Mouse (Mus musculus): Measurements from ENCODE around the gene Tbc1d2b. TPM values are rescaled to one million over a fixed set of nuclear protein-coding genes. Genes with fewer than 3 reads are reported as not detected.

Tbc1d2b gene
- polyA plus RNA-seq, 1 experiment from 2014 or later = 6.9 TPM

DNA sequence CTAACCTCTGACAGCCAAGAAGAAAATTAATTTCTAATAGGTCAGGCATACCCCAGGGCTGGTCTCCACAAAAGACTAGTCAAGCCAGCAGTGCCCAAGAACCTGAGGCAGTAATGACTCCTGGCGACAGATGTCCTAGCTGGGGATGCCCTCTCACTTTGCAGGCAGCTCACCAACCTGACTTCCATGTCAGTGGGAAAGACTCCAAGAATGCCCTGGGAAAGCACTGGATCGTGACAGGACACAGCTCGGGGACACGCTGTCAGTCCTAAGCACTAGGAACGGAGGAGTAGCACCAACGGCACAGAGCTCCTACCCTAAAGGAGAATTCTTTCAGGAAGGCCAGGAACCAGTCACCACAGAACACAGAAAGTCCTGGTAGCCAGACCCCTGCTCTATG lies 28.3 kb downstream of the Tbc1d2b start:
- H3K4me1 ChIP-seq (ENCODE audit: control insufficient read depth, insufficient read depth, low read length) = no peaks in the 10 kb centered on the region
- no peak overlapping the region for H3K9ac ChIP-seq (replicated peaks; ENCODE audit: low read length)
- no peak overlapping the region for H3K4me2 ChIP-seq (ENCODE audit: low read length)
- 83% methylated on average over 6 of the region's 6 CpGs for WGBS
- H3K36me3 ChIP-seq (ENCODE audit: control insufficient read depth, insufficient read depth, low read length) = peaks cover 9% of the 10 kb centered on the region; the same call in 1 of the 2 replicates
- H3K27ac ChIP-seq (replicated peaks; ENCODE audit: low read depth, low read length) = no peak overlapping the region
- DNase-seq (no peak), ATAC-seq (ENCODE audit: low FRiP score, low TSS enrichment) (no peak)
- no peaks in the 10 kb centered on the region for H3K27me3 ChIP-seq (ENCODE audit: control insufficient read depth, insufficient read depth, low read length)
- no peak overlapping the region for H3K4me3 ChIP-seq (replicated peaks; ENCODE audit: low read depth, low read length)
- no peaks in the 10 kb centered on the region for H3K9me3 ChIP-seq (ENCODE audit: control insufficient read depth, low read length)

GRCm38 (mm10) chr9:90241618-90242017 lies 29.0 kb downstream of the Tbc1d2b start:
- no peak overlapping the region for H3K4me2 ChIP-seq (ENCODE audit: low read length)
- H3K4me1 ChIP-seq (ENCODE audit: control insufficient read depth, insufficient read depth, low read length) = no peaks in the 10 kb centered on the region
- H3K4me3 ChIP-seq (replicated peaks; ENCODE audit: low read depth, low read length) = no peak overlapping the region
- 69% methylated on average over 7 of the region's 7 CpGs for WGBS
- ATAC-seq (ENCODE audit: low FRiP score, low TSS enrichment) (no peak), DNase-seq (no peak)
- H3K9me3 ChIP-seq (ENCODE audit: control insufficient read depth, low read length) = no peaks in the 10 kb centered on the region
- H3K9ac ChIP-seq (replicated peaks; ENCODE audit: low read length) = no peak overlapping the region
- no peak overlapping the region for H3K27ac ChIP-seq (replicated peaks; ENCODE audit: low read depth, low read length)
- no peaks in the 10 kb centered on the region for H3K27me3 ChIP-seq (ENCODE audit: control insufficient read depth, insufficient read depth, low read length)
- peaks cover 9% of the 10 kb centered on the region; the same call in 1 of the 2 replicates for H3K36me3 ChIP-seq (ENCODE audit: control insufficient read depth, insufficient read depth, low read length)

DNA sequence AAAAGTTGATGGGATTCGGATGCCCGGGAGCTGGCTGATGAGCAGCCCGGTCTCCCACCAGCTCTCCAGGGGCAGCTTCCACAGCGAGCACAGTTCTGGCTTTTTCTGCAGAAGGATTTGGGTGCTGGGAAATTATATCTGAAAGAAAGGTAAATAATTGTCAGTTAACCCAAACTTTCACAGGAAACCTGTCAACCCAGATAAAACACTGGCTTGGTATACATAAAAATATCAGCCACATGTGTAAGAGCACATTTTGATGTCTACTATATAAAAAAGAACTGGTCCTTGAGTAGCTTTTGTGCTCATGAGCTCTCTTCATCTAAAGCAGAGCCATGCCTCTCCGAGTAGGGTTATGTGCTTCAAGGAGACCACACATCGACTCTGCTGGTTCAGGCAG lies 29.6 kb downstream of the Tbc1d2b start:
- ATAC-seq (ENCODE audit: low FRiP score, low TSS enrichment) = no peak
- Histone ChIP-seq H3K27ac (replicated peaks; ENCODE audit: low read depth, low read length) (no peak overlapping the region), H3K36me3 (ENCODE audit: control insufficient read depth, insufficient read depth, low read length) (peaks cover 9% of the 10 kb centered on the region; the same call in 1 of the 2 replicates), H3K9me3 (ENCODE audit: control insufficient read depth, low read length) (no peaks in the 10 kb centered on the region), H3K4me1 (ENCODE audit: control insufficient read depth, insufficient read depth, low read length) (no peaks in the 10 kb centered on the region), H3K4me3 (replicated peaks; ENCODE audit: low read depth, low read length) (no peak overlapping the region), H3K27me3 (ENCODE audit: control insufficient read depth, insufficient read depth, low read length) (no peaks in the 10 kb centered on the region), H3K9ac (replicated peaks; ENCODE audit: low read length) (no peak overlapping the region), H3K4me2 (ENCODE audit: low read length) (no peak overlapping the region)
- WGBS = 85% methylated on average over 6 of the region's 6 CpGs
- no peak for DNase-seq

DNA sequence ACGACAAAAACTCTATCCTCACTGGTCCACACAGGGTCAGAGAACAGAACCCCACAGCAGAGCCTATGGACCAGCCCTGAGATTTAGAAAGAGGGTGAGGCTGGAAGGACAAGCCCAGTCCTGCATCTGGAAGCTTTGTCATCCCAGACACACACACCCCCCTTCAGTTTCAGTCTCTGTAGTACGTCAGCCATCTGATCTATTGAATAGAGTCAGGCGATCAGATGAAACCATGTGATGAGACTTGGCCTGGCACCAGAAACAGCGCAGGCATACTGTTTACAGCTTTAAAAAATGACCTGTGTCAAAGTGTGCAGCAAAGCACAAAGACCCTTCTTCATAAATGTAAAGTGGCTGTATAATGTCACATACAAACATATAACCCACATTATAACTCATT lies 30.0 kb downstream of the Tbc1d2b start:
- Histone ChIP-seq H3K4me2 (ENCODE audit: low read length) (no peak overlapping the region), H3K4me3 (replicated peaks; ENCODE audit: low read depth, low read length) (no peak overlapping the region), H3K27ac (replicated peaks; ENCODE audit: low read depth, low read length) (no peak overlapping the region), H3K9ac (replicated peaks; ENCODE audit: low read length) (no peak overlapping the region), H3K9me3 (ENCODE audit: control insufficient read depth, low read length) (no peaks in the 10 kb centered on the region), H3K36me3 (ENCODE audit: control insufficient read depth, insufficient read depth, low read length) (peaks cover 9% of the 10 kb centered on the region; the same call in 1 of the 2 replicates), H3K4me1 (ENCODE audit: control insufficient read depth, insufficient read depth, low read length) (no peaks in the 10 kb centered on the region), H3K27me3 (ENCODE audit: control insufficient read depth, insufficient read depth, low read length) (no peaks in the 10 kb centered on the region)
- ATAC-seq (ENCODE audit: low FRiP score, low TSS enrichment) (no peak), DNase-seq (no peak)
- 74% methylated on average over 4 of the region's 4 CpGs for WGBS

DNA sequence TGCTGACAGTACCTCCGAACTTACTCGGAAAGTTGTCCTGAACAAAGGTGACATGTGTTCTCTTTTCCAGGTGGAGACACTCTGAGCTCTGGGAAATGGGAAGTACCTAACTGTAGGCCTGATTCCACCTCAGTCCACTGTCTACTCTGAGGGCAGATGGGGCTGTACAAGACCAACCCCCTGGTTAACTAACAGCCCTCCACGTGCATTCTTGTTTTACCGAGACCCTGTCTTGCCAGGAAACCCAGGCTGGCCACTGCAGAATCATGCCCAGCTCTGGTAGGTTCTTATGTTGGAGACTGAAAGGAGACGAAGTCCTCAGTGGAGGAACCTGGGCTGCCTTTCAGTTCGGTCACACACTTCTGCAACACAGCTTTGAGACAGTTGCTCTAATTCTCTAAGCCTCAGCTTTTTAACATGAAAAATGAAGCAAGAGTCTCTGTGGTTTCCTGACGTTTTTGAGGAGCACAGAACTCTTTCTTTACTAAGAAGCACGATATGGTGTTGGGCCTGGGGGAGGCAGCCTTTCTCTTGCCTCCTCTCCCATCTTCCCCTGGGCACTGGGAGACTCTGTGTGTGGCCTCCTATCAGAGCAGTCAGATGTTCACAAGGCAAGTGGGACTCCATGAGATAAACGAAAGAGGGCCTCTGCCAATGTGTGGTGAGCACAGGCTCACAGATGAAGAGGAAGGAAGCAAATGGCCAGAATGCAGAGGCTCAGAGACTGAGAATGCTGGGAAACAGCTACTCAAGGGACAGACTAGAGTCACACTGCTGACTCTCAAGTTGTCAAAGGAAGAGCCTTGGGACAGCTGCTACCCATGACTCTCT lies 33.2 kb downstream of the Tbc1d2b start:
- Histone ChIP-seq H3K4me1 (ENCODE audit: control insufficient read depth, insufficient read depth, low read length) (no peaks in the 10 kb centered on the region), H3K27me3 (ENCODE audit: control insufficient read depth, insufficient read depth, low read length) (no peaks in the 10 kb centered on the region), H3K9me3 (ENCODE audit: control insufficient read depth, low read length) (no peaks in the 10 kb centered on the region), H3K9ac (replicated peaks; ENCODE audit: low read length) (no peak overlapping the region), H3K4me2 (ENCODE audit: low read length) (no peak overlapping the region), H3K36me3 (ENCODE audit: control insufficient read depth, insufficient read depth, low read length) (peaks cover 9% of the 10 kb centered on the region; the same call in 1 of the 2 replicates), H3K4me3 (replicated peaks; ENCODE audit: low read depth, low read length) (no peak overlapping the region), H3K27ac (replicated peaks; ENCODE audit: low read depth, low read length) (no peak overlapping the region)
- DNase-seq (no peak), ATAC-seq (ENCODE audit: low FRiP score, low TSS enrichment) (no peak)
- WGBS = 88% methylated on average over 9 of the region's 9 CpGs

DNA sequence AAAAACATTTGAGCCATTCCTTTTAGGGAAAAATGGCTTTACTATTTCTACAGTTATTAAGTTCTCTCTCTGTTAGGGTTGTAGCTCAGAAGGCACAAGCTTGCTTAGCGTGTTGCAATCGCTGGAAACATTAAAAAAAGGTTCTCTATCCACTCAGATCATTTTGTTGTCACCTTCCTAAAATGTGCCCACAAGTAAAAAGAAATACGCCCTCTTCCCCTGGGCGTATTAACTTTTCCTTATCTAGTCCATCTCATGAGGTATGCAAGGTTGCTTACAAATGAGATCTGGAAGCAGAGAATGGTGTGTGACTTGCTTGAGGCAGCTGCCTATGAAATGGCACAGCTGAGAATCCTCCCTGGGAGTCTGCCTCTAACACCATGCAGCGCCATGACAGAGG lies 33.8 kb downstream of the Tbc1d2b start:
- Histone ChIP-seq H3K27ac (replicated peaks; ENCODE audit: low read depth, low read length) (no peak overlapping the region), H3K36me3 (ENCODE audit: control insufficient read depth, insufficient read depth, low read length) (peaks cover 9% of the 10 kb centered on the region; the same call in 1 of the 2 replicates), H3K9ac (replicated peaks; ENCODE audit: low read length) (no peak overlapping the region), H3K27me3 (ENCODE audit: control insufficient read depth, insufficient read depth, low read length) (no peaks in the 10 kb centered on the region), H3K4me1 (ENCODE audit: control insufficient read depth, insufficient read depth, low read length) (no peaks in the 10 kb centered on the region), H3K4me3 (replicated peaks; ENCODE audit: low read depth, low read length) (no peak overlapping the region), H3K9me3 (ENCODE audit: control insufficient read depth, low read length) (no peaks in the 10 kb centered on the region), H3K4me2 (ENCODE audit: low read length) (no peak overlapping the region)
- 96% methylated on average over 5 of the region's 5 CpGs for whole genome bisulfite sequencing
- ATAC-seq (ENCODE audit: low FRiP score, low TSS enrichment) = no peak
- no peak for DNase-seq

- no peak overlapping the region for H3K4me2 ChIP-seq (ENCODE audit: low read length)
- no peaks in the 10 kb centered on the region for H3K27me3 ChIP-seq (ENCODE audit: control insufficient read depth, insufficient read depth, low read length)
- H3K4me1 ChIP-seq (ENCODE audit: control insufficient read depth, insufficient read depth, low read length) = no peaks in the 10 kb centered on the region
- no peaks in the 10 kb centered on the region for H3K9me3 ChIP-seq (ENCODE audit: control insufficient read depth, low read length)
- WGBS = 92% methylated on average over 10 of the region's 10 CpGs
- H3K4me3 ChIP-seq (replicated peaks; ENCODE audit: low read depth, low read length) = no peak overlapping the region
- ATAC-seq (ENCODE audit: low FRiP score, low TSS enrichment) = no peak
- peaks cover 5% of the 10 kb centered on the region; the same call in 1 of the 2 replicates for H3K36me3 ChIP-seq (ENCODE audit: control insufficient read depth, insufficient read depth, low read length)
- DNase-seq = no peak
- no peak overlapping the region for H3K27ac ChIP-seq (replicated peaks; ENCODE audit: low read depth, low read length)
- H3K9ac ChIP-seq (replicated peaks; ENCODE audit: low read length) = no peak overlapping the region
These were observed 35.2 kb downstream of the Tbc1d2b start for GRCm38 (mm10) chr9:90235258-90235882.

DNA sequence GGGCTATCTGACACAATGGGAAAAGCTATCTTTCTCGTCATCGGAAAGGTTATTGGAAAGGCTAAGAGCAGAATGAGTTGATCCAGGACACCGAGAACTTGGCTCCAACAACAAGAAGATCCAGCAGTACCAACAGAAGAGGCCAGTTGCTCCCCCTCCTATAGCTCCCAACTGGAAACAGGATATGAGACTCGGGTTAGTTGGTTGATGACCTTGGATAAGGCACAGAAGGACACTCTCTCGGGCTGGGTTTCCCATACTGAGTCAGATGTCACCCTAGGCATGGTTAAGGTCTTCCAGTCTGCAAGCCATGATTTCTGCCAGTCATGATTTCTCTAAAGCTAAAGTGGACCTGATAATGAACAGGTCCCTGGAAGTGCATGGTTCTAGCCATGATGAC lies 35.8 kb downstream of the Tbc1d2b start:
- WGBS = 94% methylated on average over 5 of the region's 5 CpGs
- Histone ChIP-seq H3K4me3 (replicated peaks; ENCODE audit: low read depth, low read length) (no peak overlapping the region), H3K9ac (replicated peaks; ENCODE audit: low read length) (no peak overlapping the region), H3K27ac (replicated peaks; ENCODE audit: low read depth, low read length) (no peak overlapping the region), H3K27me3 (ENCODE audit: control insufficient read depth, insufficient read depth, low read length) (no peaks in the 10 kb centered on the region), H3K4me1 (ENCODE audit: control insufficient read depth, insufficient read depth, low read length) (no peaks in the 10 kb centered on the region), H3K36me3 (ENCODE audit: control insufficient read depth, insufficient read depth, low read length) (peaks cover 5% of the 10 kb centered on the region; the same call in 1 of the 2 replicates), H3K9me3 (ENCODE audit: control insufficient read depth, low read length) (no peaks in the 10 kb centered on the region), H3K4me2 (ENCODE audit: low read length) (no peak overlapping the region)
- no peak for DNase-seq
- no peak for ATAC-seq (ENCODE audit: low FRiP score, low TSS enrichment)
